Mouse (Mus musculus): ENCODE data around the gene Sfmbt2. TPM values are rescaled to one million over a fixed set of nuclear protein-coding genes. Genes with fewer than 3 reads are reported as not detected.
"Not testable (repeated sequence)": the region's sequence is repeated elsewhere in the genome, so short reads cannot be mapped to it uniquely, and the experiment has no call there.

Sfmbt2 gene
- total RNA-seq (2021): under 1 TPM; 0.53 to 0.55 TPM

DNA sequence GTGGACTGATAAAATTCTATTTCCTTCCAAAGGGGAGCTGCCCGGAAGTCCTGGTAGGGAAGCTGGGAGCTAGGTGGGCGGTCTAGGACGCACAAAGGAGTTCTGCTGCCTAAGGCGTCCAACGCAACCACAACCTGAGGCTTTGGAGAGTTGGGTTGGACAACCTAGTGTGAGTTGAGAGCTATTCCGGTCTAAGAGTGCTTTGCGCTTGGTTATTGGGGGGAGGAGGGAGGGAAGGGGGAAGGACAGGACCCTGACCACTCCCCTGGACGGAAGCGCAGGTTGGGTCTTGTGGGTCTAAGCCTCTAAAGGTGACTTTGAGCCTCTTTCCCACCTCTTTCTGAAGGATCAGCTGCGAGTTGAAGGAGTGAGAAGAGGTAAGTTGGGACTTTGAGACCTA, at the start of gene Sfmbt2:
Gene Sfmbt2, plus strand, starts transcription at position 335 of the 400 bp plus-strand sequence.
- intact Hi-C loops (cut with DNase I): no loop called here
- DNase-seq (ENCODE audit: low spot score): no peak

DNA sequence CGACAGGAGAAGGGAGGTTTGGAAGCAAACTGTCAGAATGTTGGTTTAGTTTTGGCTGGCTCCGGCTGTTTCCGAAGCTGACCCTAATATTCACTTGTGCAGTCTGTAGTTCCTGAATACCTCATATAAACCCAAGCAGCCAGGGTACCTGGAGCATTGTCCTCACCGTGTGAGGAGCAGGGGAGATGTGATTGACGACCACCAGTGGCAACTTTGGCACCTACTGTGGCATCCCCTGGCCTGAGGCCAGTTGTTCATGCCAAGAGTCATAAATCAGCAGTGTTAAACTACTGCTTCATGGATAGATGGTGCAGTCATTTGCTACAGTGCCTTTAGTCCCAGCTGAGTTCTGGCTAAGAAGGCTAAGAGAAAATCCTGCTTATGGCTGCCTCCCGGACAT, 49.2 kb upstream of the Sfmbt2 start:
- DNase-seq (ENCODE audit: low spot score): no peak

DNA sequence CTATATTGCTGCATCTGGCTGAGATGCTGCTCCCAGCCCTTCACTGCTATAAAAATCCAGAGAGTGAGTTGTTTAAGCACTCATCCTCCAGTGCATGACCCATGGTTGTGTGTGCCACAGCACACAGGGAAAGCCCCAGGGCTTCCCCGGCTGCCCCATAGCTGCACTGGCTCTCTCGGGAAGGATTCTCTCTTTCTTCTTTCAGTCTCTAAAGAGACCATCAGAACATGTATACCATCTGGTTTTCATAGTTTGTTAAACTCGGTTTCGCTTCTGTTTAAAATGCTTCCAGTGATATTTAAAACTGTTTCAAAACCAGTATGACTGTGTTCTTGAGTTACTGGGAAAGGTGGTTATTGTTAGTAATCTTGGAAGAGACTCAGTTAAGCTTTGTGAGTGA, 47.1 kb upstream of the Sfmbt2 start:
- intact Hi-C loops (cut with DNase I): no loop called here
- no peak for DNase-seq (ENCODE audit: low spot score)

More for the DNA sequence above, 49.2 kb upstream of the Sfmbt2 start:
- intact Hi-C loops (cut with DNase I): no loop called here

DNA sequence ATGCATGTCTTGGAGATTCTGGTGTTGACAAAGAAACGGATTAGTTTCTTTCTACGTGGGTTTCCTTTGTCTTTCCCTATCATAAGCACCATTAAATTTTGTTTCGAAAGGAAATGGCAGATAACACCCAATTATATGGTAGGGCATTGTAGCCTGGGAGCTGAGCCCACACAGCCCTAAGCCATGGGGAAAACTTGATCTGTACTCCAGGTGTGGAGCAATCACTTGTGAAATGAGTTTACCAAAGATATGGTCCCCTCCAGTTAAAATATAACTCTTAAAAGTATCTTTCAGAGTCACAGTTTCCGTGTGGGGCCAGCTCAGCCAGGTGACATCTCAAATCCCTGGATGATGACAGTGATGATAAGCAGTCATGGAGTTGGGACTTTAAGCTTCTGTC, 45.3 kb upstream of the Sfmbt2 start:
- intact Hi-C loops (cut with DNase I): no loop called here
- no peak for DNase-seq (ENCODE audit: low spot score)

DNA sequence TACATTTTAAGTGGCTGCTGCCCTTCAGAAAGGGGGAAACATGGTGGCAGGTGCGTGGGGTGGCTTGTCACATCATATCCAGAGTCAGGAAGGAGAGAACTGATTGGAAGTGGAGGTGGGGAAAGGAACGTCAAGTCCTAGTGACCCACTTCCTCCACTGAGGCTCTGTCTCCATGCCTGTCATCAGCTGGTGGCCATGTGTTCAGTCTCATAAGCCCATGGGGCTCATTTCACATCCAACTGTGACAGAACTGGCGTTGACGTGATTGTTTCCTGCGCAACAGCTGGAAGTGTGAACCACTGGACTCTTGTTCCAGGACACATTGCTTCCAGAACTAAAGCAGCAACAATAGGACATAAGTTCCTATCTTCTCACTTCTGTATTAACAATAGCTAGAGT, 40.1 kb upstream of the Sfmbt2 start:
- DNase-seq (ENCODE audit: low spot score): no peak
- intact Hi-C loops (cut with DNase I): no loop called here

DNA sequence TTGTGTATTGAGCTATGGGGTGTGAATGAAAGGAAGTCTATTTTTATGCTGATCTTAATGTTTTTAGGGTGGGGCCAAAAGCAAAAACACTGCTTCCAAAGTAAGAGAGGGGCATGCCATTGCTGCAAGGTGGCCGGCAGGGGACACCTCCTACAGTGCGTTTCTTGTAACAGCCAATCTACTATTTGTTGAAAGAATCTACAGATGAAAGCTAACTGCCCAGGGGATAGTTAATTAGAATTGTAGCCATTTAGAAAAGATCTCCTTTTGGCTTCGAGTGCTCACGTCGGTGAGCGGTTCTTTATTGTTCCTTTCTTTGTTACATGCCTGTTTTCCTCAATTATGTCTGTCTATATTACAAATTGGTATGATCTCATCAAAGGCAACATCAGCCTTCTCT, 36.0 kb upstream of the Sfmbt2 start:
- intact Hi-C loops (cut with DNase I): no loop called here
- DNase-seq (ENCODE audit: low spot score): no peak

DNA sequence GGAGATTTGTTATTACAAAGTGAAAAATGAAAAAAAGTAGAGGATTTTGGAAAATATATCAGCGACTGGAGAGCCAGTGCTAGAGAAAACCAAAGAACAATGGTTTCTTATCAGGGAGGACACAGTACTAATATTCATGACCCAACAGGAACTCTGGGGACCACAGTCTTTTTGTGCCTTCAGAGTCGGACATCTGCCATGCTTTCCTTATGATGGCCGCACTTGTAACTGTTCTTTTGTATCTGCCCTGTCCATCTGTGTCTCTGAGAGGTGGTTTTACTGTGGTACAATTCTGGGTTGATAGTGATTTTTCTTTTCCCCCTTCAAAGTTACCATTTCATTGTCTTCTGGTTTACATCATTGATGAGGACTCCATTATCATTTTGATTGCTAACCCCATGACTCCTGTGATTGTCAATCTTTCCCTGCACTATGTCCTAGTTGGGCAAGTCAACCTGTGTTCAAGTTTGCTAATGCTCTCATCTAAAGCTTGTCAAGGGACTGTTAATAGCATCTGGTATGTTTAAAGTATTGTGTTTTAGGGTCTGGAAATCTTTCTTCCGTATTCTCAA, 35.2 kb upstream of the Sfmbt2 start:
- intact Hi-C loops (cut with DNase I): no loop called here
- no peak for DNase-seq (ENCODE audit: low spot score)

DNA sequence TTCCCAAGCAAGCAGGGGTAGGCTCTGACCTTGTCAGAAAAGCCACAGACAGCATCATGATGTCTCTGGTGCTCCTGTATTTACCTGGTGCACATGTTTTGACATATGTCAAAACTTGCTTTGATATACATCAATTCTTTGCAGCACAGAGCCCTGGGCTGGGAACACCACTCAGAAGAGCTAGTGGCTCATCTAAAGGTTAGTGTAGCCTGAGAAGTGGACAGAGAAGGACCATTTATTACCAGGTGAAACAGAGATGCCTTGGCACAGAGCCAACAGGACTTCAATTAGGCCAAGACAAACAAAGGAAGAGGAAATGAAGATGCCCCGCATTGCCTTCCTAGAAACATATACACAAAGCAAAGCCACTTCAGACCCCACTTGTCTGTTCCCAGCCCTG, 30.3 kb upstream of the Sfmbt2 start:
- intact Hi-C loops (cut with DNase I): no loop called here

DNA sequence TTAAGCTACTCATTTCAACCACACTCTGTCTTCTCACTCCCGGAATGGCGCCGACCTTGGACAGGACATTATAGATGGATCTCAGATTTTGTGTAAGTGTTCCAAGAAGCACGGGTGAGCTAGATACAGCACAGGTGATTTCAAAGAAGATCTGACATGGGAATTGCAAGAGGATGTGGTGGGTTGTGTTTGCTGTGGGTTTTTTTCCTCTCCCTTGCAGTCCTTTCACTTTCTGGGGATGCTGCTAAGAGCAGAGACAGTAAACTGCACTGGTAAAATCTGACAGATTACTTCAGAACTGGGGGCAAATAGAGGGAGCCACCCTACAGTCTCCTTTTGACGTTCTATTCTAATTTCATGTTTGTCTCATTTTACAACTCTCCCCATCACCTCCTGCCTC, 26.8 kb upstream of the Sfmbt2 start:
- intact Hi-C loops (cut with DNase I): no loop called here
- no peak for DNase-seq (ENCODE audit: low spot score)

More for the DNA sequence above, 30.3 kb upstream of the Sfmbt2 start:
- DNase-seq (ENCODE audit: low spot score): no peak

DNA sequence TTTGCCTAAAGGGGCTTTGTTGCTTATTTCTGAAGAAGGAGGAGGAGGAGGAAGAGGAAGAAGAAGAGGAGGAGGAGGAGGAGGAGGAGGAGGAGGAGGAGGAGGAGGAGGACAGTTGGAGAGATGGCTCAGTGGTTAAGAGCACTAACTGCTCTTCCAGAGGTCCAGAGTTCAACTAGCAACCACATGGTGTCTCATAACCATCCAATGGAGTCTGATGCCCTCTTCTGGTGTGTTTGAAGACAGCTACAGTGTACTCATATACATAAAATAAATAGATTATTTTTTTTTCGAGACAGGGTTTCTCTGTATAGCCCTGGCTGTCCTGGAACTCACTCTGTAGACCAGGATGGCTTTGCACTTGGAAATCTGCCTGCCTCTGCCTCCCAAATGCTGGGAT, 26.2 kb upstream of the Sfmbt2 start:
- intact Hi-C loops (cut with DNase I); DNase-seq (ENCODE audit: low spot score): not testable (repeated sequence)

DNA sequence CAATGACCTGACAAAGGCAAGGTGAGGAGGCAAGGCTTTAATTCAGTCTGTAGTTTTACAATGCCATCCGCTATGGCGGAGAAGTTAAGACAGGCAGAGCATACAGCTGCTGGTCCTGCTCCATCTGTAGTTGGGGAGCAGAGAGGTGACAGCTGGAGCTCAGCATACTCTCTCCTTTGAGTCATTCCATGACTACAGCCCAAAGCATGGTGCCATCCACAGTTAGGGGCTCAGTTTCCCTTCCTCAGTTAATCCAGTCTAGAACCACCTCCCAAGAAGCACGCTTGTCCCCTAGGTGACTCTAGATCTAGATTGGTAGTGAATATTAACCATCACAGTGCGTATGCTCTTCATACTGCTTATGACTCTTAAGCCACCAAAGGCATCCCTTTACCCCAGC, 23.1 kb upstream of the Sfmbt2 start:
- intact Hi-C loops (cut with DNase I): no loop called here
- no peak for DNase-seq (ENCODE audit: low spot score)

DNA sequence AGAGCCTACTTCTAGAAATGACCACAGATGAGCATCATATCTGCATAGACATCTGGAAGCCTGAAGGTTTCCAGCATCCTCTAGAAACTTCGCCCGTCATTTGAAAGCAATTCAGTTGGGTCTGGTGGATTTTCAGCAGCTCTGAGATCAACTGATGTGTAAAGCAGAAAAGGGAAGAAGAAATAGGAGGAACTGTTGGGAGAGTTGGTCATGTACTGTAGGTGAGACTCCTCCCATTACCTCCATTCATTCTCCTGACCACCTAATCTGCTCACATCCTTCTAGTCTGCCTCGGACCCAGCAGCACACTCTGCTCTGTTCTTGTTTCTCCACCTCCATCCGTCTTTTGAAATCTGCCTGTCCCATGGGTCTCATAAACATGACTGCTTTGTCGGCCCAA, 22.3 kb upstream of the Sfmbt2 start:
- no peak for DNase-seq (ENCODE audit: low spot score)
- intact Hi-C loops (cut with DNase I): no loop called here

DNA sequence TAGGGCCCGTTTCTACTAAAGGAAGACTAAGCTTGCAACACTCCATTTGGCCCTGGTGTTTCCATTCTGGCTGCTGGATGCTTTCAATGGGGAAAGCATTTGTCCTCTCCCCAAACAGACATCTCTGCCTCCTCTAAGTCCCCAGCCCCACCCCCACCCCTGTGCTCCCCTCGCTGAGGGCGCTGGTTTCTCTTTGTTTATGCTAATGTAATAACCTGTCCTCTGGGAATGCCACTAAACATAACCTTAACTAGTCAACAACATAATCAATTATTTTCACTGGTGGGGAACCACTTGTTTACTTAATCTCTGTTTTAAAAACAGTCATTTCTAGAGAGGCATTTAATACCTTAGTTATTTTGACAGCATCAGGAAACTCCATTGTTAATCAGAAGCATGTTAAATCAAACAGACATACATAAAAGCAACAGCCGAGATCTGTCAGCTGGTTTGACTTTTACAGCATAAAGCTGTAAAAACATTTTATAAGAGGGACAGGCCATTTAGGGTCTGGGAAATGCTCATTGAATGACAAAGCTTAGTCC, 20.0 kb upstream of the Sfmbt2 start:
- DNase-seq (ENCODE audit: low spot score): no peak
- intact Hi-C loops (cut with DNase I): no loop called here

DNA sequence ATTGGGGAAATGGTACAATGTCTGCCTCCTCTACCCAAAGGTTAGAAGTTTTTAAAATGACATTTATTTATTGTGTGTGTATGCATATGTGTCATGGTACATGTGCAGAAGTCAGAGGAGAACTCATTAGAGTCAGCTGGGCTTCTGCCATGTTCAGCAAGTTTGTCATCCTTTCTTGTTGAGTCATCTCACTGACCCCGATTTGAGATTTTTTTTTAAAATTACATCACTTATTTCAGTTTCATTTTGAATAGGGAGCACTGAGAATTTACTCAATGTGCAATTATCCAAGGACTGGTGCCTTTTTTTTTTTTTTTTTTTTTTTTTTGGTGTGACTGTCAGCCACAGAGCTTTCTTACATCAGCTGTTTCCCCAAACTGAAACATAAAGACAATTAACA, 19.2 kb upstream of the Sfmbt2 start:
- intact Hi-C loops (cut with DNase I): no loop called here
- no peak for DNase-seq (ENCODE audit: low spot score)

DNA sequence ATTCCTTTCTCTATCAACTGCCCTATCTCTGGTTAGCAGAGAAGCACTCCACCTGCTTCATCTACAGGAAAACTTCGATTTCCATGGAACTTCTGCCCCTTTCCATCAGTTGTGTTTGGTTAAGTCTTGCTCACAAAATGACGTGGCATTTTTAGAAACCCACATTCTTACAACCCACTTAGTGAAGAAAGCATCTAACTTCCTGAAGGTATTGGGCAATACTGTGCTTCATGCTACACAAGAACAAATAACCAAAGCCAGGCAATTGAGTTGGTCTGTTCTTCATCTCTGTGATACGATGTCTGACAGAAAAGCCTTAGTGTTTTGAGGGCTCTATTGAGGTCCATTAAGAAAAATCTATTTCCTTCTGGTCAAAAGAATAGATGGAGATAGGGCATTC, 17.4 kb upstream of the Sfmbt2 start:
- intact Hi-C loops (cut with DNase I): no loop called here
- DNase-seq (ENCODE audit: low spot score): no peak

DNA sequence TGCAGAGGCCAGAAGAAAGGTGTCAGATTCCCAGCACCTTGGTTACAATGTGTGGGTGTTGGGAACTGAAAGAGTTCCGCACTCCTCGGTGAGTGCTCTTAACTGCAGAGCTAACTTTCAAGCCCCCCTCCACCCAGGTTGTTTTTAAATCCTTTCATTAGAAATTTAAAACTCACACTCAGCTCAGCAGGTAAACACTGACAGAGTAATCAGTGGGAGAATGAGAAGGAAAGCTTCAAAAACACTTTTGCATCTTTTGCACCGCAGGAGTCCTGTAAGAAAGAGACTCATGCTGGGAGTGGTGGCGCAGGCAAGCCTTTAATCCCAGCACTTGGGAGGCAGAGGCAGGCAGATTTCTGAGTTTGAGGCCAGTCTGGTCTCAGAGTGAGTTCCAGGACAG, 16.4 kb upstream of the Sfmbt2 start:
- intact Hi-C loops (cut with DNase I): no loop called here
- DNase-seq (ENCODE audit: low spot score): no peak

DNA sequence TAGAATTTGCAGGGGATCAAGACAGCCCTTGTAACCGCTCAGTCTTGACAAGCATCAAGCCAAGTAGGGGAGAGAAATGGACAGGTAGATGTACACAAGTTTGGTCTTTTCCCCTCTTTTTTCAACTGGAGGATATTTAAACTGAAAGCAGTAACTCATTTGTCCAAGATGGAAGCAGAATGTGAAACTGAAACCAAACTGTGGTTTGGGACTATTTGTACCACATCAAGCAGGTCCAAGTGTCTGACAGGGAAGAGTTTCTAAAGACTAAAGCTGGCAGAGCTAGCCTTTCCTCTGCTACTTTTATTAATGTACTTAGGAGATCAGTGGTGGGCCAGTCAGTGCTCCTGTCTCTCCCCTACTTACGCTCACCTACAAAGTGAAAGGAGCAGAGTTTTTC, 10.4 kb upstream of the Sfmbt2 start:
- DNase-seq (ENCODE audit: low spot score): no peak
- intact Hi-C loops (cut with DNase I): no loop called here

DNA sequence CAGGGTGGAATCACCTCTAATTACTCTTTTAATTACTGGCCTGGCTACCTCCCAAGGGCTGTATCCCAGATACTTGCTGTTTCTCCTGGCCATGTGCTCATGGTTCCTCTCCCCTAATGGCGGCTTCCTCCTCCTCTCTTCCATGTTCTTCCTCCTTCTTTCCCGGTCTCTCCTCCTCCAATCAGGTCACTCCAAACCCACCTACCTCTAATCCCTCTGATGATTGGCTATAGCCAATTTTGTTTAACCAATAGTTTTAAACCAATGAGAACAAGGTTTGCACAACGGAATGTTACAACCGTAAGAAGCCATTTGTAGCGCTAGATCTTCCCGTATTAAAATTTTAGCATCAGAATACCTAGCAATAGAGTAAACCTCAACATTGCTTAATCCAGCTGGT, 5.2 kb upstream of the Sfmbt2 start:
- intact Hi-C loops (cut with DNase I): loop anchor here (5.0 kb wide), 1 partner anchor 462 kb away; no protein-coding TSS in a partner anchor
- no peak for DNase-seq (ENCODE audit: low spot score)

DNA sequence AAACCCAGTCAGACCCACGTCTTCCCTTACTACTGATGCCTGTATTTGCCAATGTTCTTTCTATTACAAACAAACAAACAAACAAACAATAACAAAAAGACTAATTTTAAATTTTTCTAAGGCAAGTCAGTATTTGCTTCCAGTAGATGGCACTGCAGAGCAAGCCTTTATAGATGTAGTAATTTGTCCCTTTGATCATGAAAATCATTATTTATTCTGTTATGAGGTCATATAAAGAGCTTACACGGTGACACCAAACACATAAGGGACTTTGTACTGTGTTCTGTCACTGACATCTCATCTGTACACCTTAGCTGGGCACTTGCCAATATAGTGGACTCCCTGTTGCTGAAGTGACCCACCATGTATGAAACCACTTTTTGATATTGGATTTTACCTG, 4.0 kb upstream of the Sfmbt2 start:
- no peak for DNase-seq (ENCODE audit: low spot score)
- intact Hi-C loops (cut with DNase I): loop anchor here (2.0 to 5.0 kb wide), 2 partner anchors 461 to 693 kb away; no protein-coding TSS in a partner anchor

DNA sequence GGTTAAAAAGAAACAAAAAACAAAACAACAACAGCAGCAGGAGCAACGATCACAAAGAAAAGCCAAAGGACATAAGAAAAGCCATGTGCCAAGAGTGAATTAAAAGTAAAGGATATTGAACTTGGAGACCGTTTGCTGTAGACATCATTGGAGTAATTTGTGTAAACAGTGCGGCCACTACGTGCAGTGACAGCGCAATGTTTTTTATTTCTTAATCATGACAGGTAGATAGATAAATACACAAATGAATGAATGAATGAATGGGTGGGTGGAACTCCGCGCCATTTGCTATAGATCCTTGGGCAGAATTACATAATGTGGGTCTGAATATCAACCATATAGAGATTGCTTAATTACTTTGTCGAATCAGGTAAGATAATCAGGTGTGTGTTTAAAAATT, 634 bp upstream of the Sfmbt2 start:
- intact Hi-C loops (cut with DNase I): loop anchor here (5.0 kb wide), 1 partner anchor 458 kb away; no protein-coding TSS in a partner anchor

DNA sequence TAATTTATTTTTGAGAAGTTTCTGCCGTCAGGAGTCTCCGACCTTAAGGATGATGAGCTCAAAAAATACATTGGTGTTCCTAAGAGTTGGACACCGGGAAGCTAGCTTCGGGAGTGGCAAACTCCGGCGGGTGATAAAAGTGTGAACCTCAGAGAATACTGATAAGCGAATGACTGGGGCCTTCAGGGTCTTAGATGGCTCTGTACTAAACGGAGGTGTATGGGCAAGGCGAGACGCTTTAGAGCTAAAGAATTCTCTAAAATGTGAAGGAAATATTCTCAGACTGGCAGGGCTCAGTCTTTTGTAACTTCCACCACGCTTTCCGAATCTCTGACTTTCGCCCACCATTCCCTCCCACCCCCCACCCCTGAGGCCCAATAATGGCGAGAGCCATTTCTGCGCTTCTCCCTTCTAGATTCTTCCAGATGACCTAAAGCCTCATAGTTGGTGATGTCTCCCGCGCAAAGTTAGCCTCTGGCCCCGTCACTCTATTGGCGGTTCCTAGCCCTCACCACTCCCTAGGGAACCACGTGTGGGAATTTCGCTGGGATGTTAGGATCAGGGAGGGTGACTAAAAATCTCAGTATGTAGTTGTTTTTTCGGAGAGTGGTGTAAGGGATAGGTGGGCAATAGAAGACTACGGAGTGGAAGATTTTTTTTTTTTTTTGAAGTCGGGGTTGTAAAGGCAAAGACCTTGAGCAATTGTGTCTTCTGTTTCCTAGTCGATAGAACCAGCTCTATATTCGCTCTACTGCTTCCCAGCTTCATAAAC, 563 bp downstream of the Sfmbt2 start:
- intact Hi-C loops (cut with DNase I): no loop called here

More for the DNA sequence above, 634 bp upstream of the Sfmbt2 start:
- no peak for DNase-seq (ENCODE audit: low spot score)

DNA sequence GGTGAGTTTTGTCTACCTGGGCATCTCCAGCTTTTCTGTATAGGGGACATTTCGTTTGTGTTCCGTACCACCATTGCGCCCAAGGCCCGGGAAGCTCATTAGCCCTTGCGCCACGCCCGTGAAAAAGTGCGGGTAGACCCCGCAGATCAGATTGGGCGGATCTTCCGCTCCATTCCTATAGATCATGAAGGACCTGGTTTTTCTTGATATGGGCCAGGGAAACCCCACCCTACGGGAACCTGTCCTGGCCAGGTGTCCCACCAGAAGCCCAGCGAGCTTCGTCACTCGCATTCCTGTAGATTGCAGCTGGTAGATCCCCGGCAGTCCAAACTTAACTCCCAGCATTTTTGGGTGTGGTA, 1.1 kb downstream of the Sfmbt2 start:
- intact Hi-C loops (cut with DNase I): no loop called here
- DNase-seq (ENCODE audit: low spot score): no peak

More for the DNA sequence above, 563 bp downstream of the Sfmbt2 start:
- DNase-seq (ENCODE audit: low spot score): no peak
